Mouse (Mus musculus) CH12.LX (cell line): ENCODE data around the gene Zmym1. TPM values are rescaled to one million over a fixed set of nuclear protein-coding genes. Genes with fewer than 3 reads are reported as not detected.
A peak's percentile ranks its signal among the peaks of the same experiment; 100 is the strongest.

ENCODE experiments used
- DNase-seq: peaks from one replicate; pipeline ENCODE4 v3.0.0-alpha.2; 2013; ENCODE audit errors: extremely low read depth
- H3K27ac ChIP-seq: 2 replicates; pipeline ENCODE4 v1.5.1; 2012; ENCODE audit warnings: low read depth, mild to moderate bottlenecking, control low read depth, moderate library complexity; ENCODE audit not compliant: insufficient read depth
- H3K27me3 ChIP-seq: replicated peaks from 2 replicates; pipeline ENCODE3; 2012; ENCODE audit warnings: inconsistent platforms
- H3K36me3 ChIP-seq, 2 experiments: replicated peaks in 1 of 2; 2 replicates each; pipeline versions ENCODE3 to v1.6.1; 2012; ENCODE audit warnings: inconsistent platforms in 1 of 2, low read length in 1 of 2, mild to moderate bottlenecking in 1 of 2, mixed read lengths in 1 of 2, moderate library complexity in 1 of 2; ENCODE audit not compliant: control insufficient read depth in 1 of 2, insufficient read depth in 1 of 2
- H3K4me1 ChIP-seq, 2 experiments: 2 replicates each; pipeline ENCODE4 v1.6.1; 2012; ENCODE audit warnings: inconsistent platforms in 1 of 2, moderate library complexity in 1 of 2; ENCODE audit not compliant: insufficient read depth in 2 of 2, control insufficient read depth in 1 of 2
- H3K4me2 ChIP-seq: 2 replicates; pipeline ENCODE4 v1.6.1; 2012; ENCODE audit warnings: low read depth, mild to moderate bottlenecking, control low read depth; ENCODE audit not compliant: poor library complexity, insufficient read depth, severe bottlenecking
- H3K4me3 ChIP-seq, 3 experiments: fragments of 150-350 bp in 1 of 3; sonication (generic) in 1 of 3; replicated peaks in 1 of 3; 2 replicates each; pipeline versions ENCODE3 to v1.5.1; 2011 to 2012; ENCODE audit warnings: low read depth in 2 of 3, low read length in 2 of 3, mild to moderate bottlenecking in 2 of 3, moderate library complexity in 2 of 3, control low read depth in 1 of 3, improper control_type of control experiment in 1 of 3, inconsistent platforms in 1 of 3, mixed read lengths in 1 of 3; ENCODE audit not compliant: poor library complexity in 1 of 3
- H3K79me2 ChIP-seq: replicated peaks from 2 replicates; pipeline ENCODE4 v1.6.1; 2012; ENCODE audit warnings: mild to moderate bottlenecking, moderate library complexity; ENCODE audit not compliant: control insufficient read depth, poor library complexity, insufficient read depth, severe bottlenecking; ENCODE audit errors: extremely low read depth
- H3K9ac ChIP-seq: 2 replicates; pipeline ENCODE4 v1.6.1; 2012; ENCODE audit warnings: low read depth, mild to moderate bottlenecking, control low read depth, moderate library complexity; ENCODE audit not compliant: insufficient read depth
- H3K9me3 ChIP-seq: replicated peaks from 2 replicates; pipeline ENCODE3; 2012; ENCODE audit warnings: low read length, inconsistent platforms, mixed read lengths
- BHLHE40 ChIP-seq: IDR thresholded peaks from 2 replicates; pipeline ENCODE4 v1.6.1; 2011; ENCODE audit warnings: mild to moderate bottlenecking, low read depth, low read length, improper control_type of control experiment
- CHD2 ChIP-seq: IDR thresholded peaks from 2 replicates; pipeline ENCODE4 v1.6.1; 2011; ENCODE audit warnings: low read length, improper control_type of control experiment
- ELF1 ChIP-seq: IDR thresholded peaks from 2 replicates; pipeline ENCODE4 v1.6.1; 2014; ENCODE audit warnings: low read depth, mild to moderate bottlenecking, inconsistent platforms, low read length, improper control_type of control experiment
- ETS1 ChIP-seq: conservative IDR thresholded peaks from 2 replicates; pipeline ENCODE4 v1.6.1; 2012; ENCODE audit warnings: low read depth, mild to moderate bottlenecking, inconsistent platforms, low read length, improper control_type of control experiment, moderate library complexity
- GABPA ChIP-seq: IDR thresholded peaks from 2 replicates; pipeline ENCODE4 v1.6.1; 2012; ENCODE audit warnings: low read depth, low read length, improper control_type of control experiment, inconsistent platforms; ENCODE audit not compliant: insufficient replicate concordance
- JUND ChIP-seq: conservative IDR thresholded peaks from 2 replicates; pipeline ENCODE4 v1.6.1; 2011; ENCODE audit warnings: low read depth, low read length, improper control_type of control experiment
- MAFK ChIP-seq: IDR thresholded peaks from 2 replicates; pipeline ENCODE4 v1.6.1; 2011; ENCODE audit warnings: low read length, improper control_type of control experiment; ENCODE audit not compliant: insufficient replicate concordance
- MAX ChIP-seq: IDR thresholded peaks from 2 replicates; pipeline ENCODE4 v1.6.1; 2011; ENCODE audit warnings: low read length, improper control_type of control experiment
- MEF2A ChIP-seq: IDR thresholded peaks from 2 replicates; pipeline ENCODE4 v1.6.1; 2014; ENCODE audit warnings: low read depth, mild to moderate bottlenecking, inconsistent platforms, low read length, improper control_type of control experiment, borderline replicate concordance
- MYC ChIP-seq: IDR thresholded peaks from 2 replicates; pipeline ENCODE4 v1.6.1; 2011; ENCODE audit warnings: low read depth, mild to moderate bottlenecking, improper control_type of control experiment, low read length
- NELFE ChIP-seq: IDR thresholded peaks from 2 replicates; pipeline ENCODE4 v1.6.1; 2011; ENCODE audit warnings: low read depth, low read length, improper control_type of control experiment
- PAX5 ChIP-seq: IDR thresholded peaks from 2 replicates; pipeline ENCODE4 v1.6.1; 2012; ENCODE audit warnings: low read length, inconsistent platforms, mixed read lengths
- POLR2AphosphoS2 ChIP-seq: IDR thresholded peaks from 2 replicates; pipeline ENCODE4 v1.6.1; 2011; ENCODE audit warnings: low read depth, low read length, improper control_type of control experiment
- RCOR1 ChIP-seq: conservative IDR thresholded peaks from 2 replicates; pipeline ENCODE4 v1.6.1; 2012; ENCODE audit warnings: low read depth, mild to moderate bottlenecking, inconsistent platforms, low read length, improper control_type of control experiment
- SIN3A ChIP-seq: IDR thresholded peaks from 2 replicates; pipeline ENCODE4 v1.6.1; 2012; ENCODE audit warnings: low read length, improper control_type of control experiment, inconsistent platforms
- SMC3 ChIP-seq: IDR thresholded peaks from 2 replicates; pipeline ENCODE4 v1.6.1; 2011; ENCODE audit warnings: low read depth, low read length, improper control_type of control experiment
- TBP ChIP-seq: conservative IDR thresholded peaks from 2 replicates; pipeline ENCODE4 v1.6.1; 2011; ENCODE audit warnings: low read depth, low read length, improper control_type of control experiment
- USF2 ChIP-seq: conservative IDR thresholded peaks from 2 replicates; pipeline ENCODE4 v1.6.1; 2011; ENCODE audit warnings: low read depth, low read length, improper control_type of control experiment
- ZC3H11A ChIP-seq: IDR thresholded peaks from 2 replicates; pipeline ENCODE4 v1.6.1; 2012; ENCODE audit warnings: low read depth, mild to moderate bottlenecking, inconsistent platforms, low read length, improper control_type of control experiment
- ZMIZ1 ChIP-seq: IDR thresholded peaks from 2 replicates; pipeline ENCODE4 v1.6.1; 2012; ENCODE audit warnings: low read depth, mild to moderate bottlenecking, inconsistent platforms, low read length, improper control_type of control experiment
- dilution Hi-C: fragments of 300-500 bp; cut with MboI; formaldehyde crosslinking; loops from 2 replicates; pipeline ENCODE4 v1.14.3; 2020; ENCODE audit warnings: low sequenced_read_pairs; ENCODE audit not compliant: extremely low pct_unique_long_range_greater_than_20kb, extremely low pct_ligation_motif_present
- in situ Hi-C: fragments of 300-500 bp; cut with MboI; formaldehyde crosslinking; loops from 3 replicates; pipeline ENCODE4 v1.14.3; 2019; ENCODE audit warnings: low sequenced_read_pairs, low pct_ligation_motif_present, low pct_unique_long_range_greater_than_20kb, mixed read lengths
- polyA plus RNA-seq: library from polyadenylated mRNA; unstranded; fragments of >175 nt; gene quantifications from 2 replicates; pipeline ENCODE4 v1.2.1, GENCODE M21; 2012; ENCODE audit warnings: low read depth; ENCODE audit not compliant: insufficient read length
- total RNA-seq, 2 experiments: library from RNA; depleted of rRNA; stranded (reverse); fragments of 300-350 nt in 1 of 2; fragments of >200 nt in 1 of 2; gene quantifications; 2 replicates each; pipeline ENCODE4 v1.2.3; 2012 to 2014

The Zmym1 gene
- total and polyA plus RNA-seq, 3 experiments: 9.5 to 25.0 (median 20.4) TPM

DNA sequence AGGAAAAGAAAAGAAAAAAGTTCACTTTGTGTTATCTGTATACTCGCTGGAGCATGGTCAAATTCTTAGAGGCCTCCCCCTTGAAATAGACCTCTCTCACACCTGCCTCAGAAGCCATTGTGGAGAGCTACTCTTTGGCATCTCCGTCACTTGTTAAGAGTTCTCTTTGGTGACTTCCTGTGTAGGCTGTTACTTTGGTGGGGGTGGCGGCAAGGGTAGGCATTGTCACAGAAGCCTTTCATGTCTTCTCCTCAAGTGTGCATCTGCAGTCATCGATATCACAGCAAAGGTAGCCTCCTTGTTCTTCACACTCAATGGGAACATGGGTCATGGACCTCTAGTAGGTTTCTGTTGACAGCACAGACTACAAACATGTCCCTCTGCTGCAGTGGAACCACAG is 34.1 kb upstream of the Zmym1 start:
- H3K4me1 ChIP-seq: peaks cover 0 to 26% of the 10 kb centered on the region in 2 experiments; a peak in 2 of 4 replicates
- H3K36me3 ChIP-seq: peaks cover 8 to 23% of the 10 kb centered on the region in 2 experiments
- DNase-seq: no peak
- dilution Hi-C loops: no loop called here
- H3K9ac ChIP-seq: no peak overlapping the region
- H3K27me3 ChIP-seq: no peaks in the 10 kb centered on the region
- H3K4me3 ChIP-seq: no peak overlapping the region
- no peak overlapping the region for H3K4me2 ChIP-seq
- no peaks in the 10 kb centered on the region for H3K79me2 ChIP-seq
- TF ChIP-seq SMC3 (no peak), JUND (no peak), MEF2A (no peak), ETS1 (no peak), MAX (no peak), NELFE (no peak)
- in situ Hi-C loops: no loop called here
- H3K27ac ChIP-seq: no peak overlapping the region
- no peaks in the 10 kb centered on the region for H3K9me3 ChIP-seq

DNA sequence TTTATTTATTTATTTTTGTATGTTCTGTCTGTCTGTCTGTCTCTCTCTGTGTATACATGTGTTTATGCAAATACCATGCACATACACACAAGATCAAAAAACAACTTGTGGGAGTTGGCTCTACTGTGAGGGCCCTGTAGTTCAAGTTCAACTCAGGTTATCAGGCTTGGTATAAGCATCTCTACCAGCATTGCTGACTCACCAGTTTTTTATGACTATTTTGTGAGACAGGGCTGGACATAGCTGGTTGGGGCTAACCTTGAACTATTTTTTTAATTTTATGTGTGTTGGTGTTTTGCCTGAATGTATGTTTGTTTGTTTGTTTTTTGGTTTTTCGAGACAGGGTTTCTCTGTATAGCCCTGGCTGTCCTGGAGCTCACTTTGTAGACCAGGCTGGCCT is 30.2 kb upstream of the Zmym1 start:
- peaks cover 8 to 32% of the 10 kb centered on the region in 2 experiments for H3K36me3 ChIP-seq
- no peaks in the 10 kb centered on the region for H3K27me3 ChIP-seq
- TF ChIP-seq POLR2AphosphoS2 (no peak), MAFK (peak; percentile 62; the same call in 1 of the 2 replicates)
- no peak for DNase-seq
- dilution Hi-C loops: no loop called here
- no peak overlapping the region for H3K27ac ChIP-seq
- H3K79me2 ChIP-seq: no peaks in the 10 kb centered on the region
- H3K9ac ChIP-seq: no peak overlapping the region
- no peak overlapping the region for H3K4me2 ChIP-seq
- H3K4me1 ChIP-seq: peaks cover 0 to 26% of the 10 kb centered on the region in 2 experiments; a peak in 2 of 4 replicates
- no peaks in the 10 kb centered on the region for H3K9me3 ChIP-seq
- no peak overlapping the region for H3K4me3 ChIP-seq
- in situ Hi-C loops: no loop called here

DNA sequence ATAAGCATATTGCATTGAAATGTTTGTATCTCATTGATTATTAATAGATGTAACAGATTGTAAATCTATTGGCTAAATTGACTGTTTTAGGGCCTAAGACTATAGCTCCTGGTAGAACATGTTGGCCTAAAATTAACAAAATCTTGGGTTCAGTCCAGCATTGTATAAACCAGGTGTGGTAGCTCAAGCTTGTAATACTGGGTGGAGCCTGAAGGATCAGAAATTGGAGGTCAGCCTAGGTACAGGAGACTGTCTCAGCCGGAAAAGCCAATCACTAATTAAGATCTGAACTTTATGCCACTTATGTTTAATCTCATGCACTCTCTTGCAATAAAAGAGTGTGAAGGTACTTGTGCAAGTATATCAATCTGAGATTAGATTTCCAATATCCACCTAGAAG is 24.8 kb upstream of the Zmym1 start:
- dilution Hi-C loops: no loop called here

More for the DNA sequence above, 24.8 kb upstream of the Zmym1 start:
- no peak overlapping the region for H3K4me2 ChIP-seq
- no peaks in the 10 kb centered on the region for H3K79me2 ChIP-seq
- in situ Hi-C loops: no loop called here
- no peak for TF ChIP-seq MAX
- no peak for TF ChIP-seq CHD2
- no peak for TF ChIP-seq PAX5
- TF ChIP-seq SIN3A: no peak
- no peak for TF ChIP-seq ZC3H11A
- no peak for TF ChIP-seq TBP
- no peak for TF ChIP-seq ZMIZ1
- no peak for TF ChIP-seq RCOR1
- TF ChIP-seq SMC3: no peak
- TF ChIP-seq MEF2A: no peak
- no peak for TF ChIP-seq MYC
- no peak for TF ChIP-seq USF2
- no peak for TF ChIP-seq NELFE
- no peak for TF ChIP-seq BHLHE40
- TF ChIP-seq GABPA: no peak
- no peak for TF ChIP-seq ELF1
- TF ChIP-seq, all 38 proteins: peak for 0
- no peaks in the 10 kb centered on the region for H3K9me3 ChIP-seq
- no peak overlapping the region for H3K4me3 ChIP-seq
- H3K27me3 ChIP-seq: no peaks in the 10 kb centered on the region
- H3K4me1 ChIP-seq: peaks cover 0 to 2% of the 10 kb centered on the region in 2 experiments; a peak in 2 of 4 replicates
- H3K36me3 ChIP-seq: peaks cover 0 to 29% of the 10 kb centered on the region in 2 experiments
- DNase-seq: no peak
- no peak overlapping the region for H3K9ac ChIP-seq
- H3K27ac ChIP-seq: no peak overlapping the region
